Mouse (Mus musculus) inflammation-experienced regulatory T-cells (primary cell): Measurements from ENCODE around the gene Myl3. TPM values are rescaled to one million over a fixed set of nuclear protein-coding genes. Genes with fewer than 3 reads are reported as not detected.

ENCODE experiments used
- polyA plus RNA-seq, 2 experiments: library from polyadenylated mRNA; unstranded; fragments of 100-300 nt; shearing (Covaris generic); gene quantifications; one replicate each; pipeline ENCODE4 v1.2.1; 2017

Myl3 gene
- polyA plus RNA-seq: not detected

GRCm38 (mm10) chr9:110741711-110742294, at the start of gene Myl3:
Gene Myl3, plus strand, starts transcription at chr9:110741861.

GRCm38 (mm10) chr9:110746961-110747360, 5.3 kb downstream of the Myl3 start, which contains the start of gene Pth1r:
Gene Pth1r, minus strand, starts transcription at chr9:110747145.

GRCm38 (mm10) chr9:110797866-110798265, 56.2 kb downstream of the Myl3 start, which contains the start of gene Prss42:
Gene Prss42, plus strand, starts transcription at chr9:110798166.

GRCm38 (mm10) chr9:110813789-110814188, 72.1 kb downstream of the Myl3 start, which contains the start of gene Prss44:
Gene Prss44, plus strand, starts transcription at chr9:110813994.

Other genes starting within 250 kb of the Myl3 start
- 10 to 100 TPM; 34.8 to 42.0 TPM for gene Setd2, start 209.3 kb upstream of the Myl3 start, polyA plus RNA-seq
- gene Nradd, start 117.4 kb upstream of the Myl3 start, polyA plus RNA-seq: 1 to 10 TPM; 3.2 to 6.3 TPM
- 10 to 100 TPM; 56.2 to 73.8 TPM for gene Nbeal2, start 87.7 kb upstream of the Myl3 start, polyA plus RNA-seq
- 100 to 1,000 TPM; 254 to 258 TPM for gene Ccdc12, start 85.4 kb upstream of the Myl3 start, polyA plus RNA-seq
- gene Pth1r, start 5.3 kb downstream of the Myl3 start, polyA plus RNA-seq: under 1 TPM; 0.07 to 0.29 TPM
- gene Prss42, start 56.3 kb downstream of the Myl3 start, polyA plus RNA-seq: not detected
- 1 to 10 TPM in 1 of 2 experiments, under 1 TPM in 1; 0.34 to 2.1 TPM for gene Prss44, start 72.1 kb downstream of the Myl3 start, polyA plus RNA-seq
- gene Prss43, start 84.8 kb downstream of the Myl3 start, polyA plus RNA-seq: 1 to 10 TPM in 1 of 2 experiments, under 1 TPM in 1; 0.18 to 1.1 TPM
- under 1 TPM in 1 of 2 experiments, not detected in 1; 0.86 TPM for gene Prss45, start 92.7 kb downstream of the Myl3 start, polyA plus RNA-seq
- not detected for gene Prss46, start 102.6 kb downstream of the Myl3 start, polyA plus RNA-seq
- 1 to 10 TPM in 1 of 2 experiments, not detected in 1; 4.2 TPM for gene Prss50, start 116.1 kb downstream of the Myl3 start, polyA plus RNA-seq
- 10 to 100 TPM; 26.1 to 71.3 TPM for gene Als2cl, start 138.0 kb downstream of the Myl3 start, polyA plus RNA-seq
- 10 to 100 TPM in 1 of 2 experiments, 1 to 10 TPM in 1; 6.9 to 19.3 TPM for gene Tmie, start 138.3 kb downstream of the Myl3 start, polyA plus RNA-seq
- gene Fam240a, start 175.0 kb downstream of the Myl3 start, polyA plus RNA-seq: under 1 TPM in 1 of 2 experiments, not detected in 1; 0.81 TPM
- 1 to 10 TPM in 1 of 2 experiments, under 1 TPM in 1; 0.45 to 4.4 TPM for gene Tdgf1, start 204.3 kb downstream of the Myl3 start, polyA plus RNA-seq
- gene Lrrc2, start 209.7 kb downstream of the Myl3 start, polyA plus RNA-seq: under 1 TPM; 0.17 to 0.19 TPM
- gene Rtp3, start 248.7 kb downstream of the Myl3 start, polyA plus RNA-seq: not detected